Mouse (Mus musculus) embryonic facial prominence, embryonic 10.5 days (tissue): ENCODE data around the gene Gm20767. TPM values are rescaled to one million over a fixed set of nuclear protein-coding genes. Genes with fewer than 3 reads are reported as not detected.
"Not testable (repeated sequence)": the region's sequence is repeated elsewhere in the genome, so short reads cannot be mapped to it uniquely, and the experiment has no call there.

Source experiments
- DNase-seq: peaks from one replicate; pipeline ENCODE4 v3.0.0-alpha.2; 2017; ENCODE audit warnings: low spot score
- H3K27ac ChIP-seq: fragments of 300-500 bp; sonication (generic); replicated peaks from 2 replicates; pipeline ENCODE4 v1.5.1; 2016; ENCODE audit warnings: mild to moderate bottlenecking
- H3K27me3 ChIP-seq: fragments of 300-500 bp; sonication (generic); replicated peaks from 2 replicates; pipeline ENCODE4 v1.6.1; 2016; ENCODE audit warnings: low read depth, mild to moderate bottlenecking; ENCODE audit not compliant: poor library complexity, severe bottlenecking
- H3K36me3 ChIP-seq: fragments of 300-500 bp; sonication (generic); replicated peaks from 2 replicates; pipeline ENCODE4 v1.6.1; 2016; ENCODE audit warnings: mild to moderate bottlenecking, moderate library complexity
- H3K4me1 ChIP-seq: fragments of 300-500 bp; sonication (generic); 2 replicates; pipeline ENCODE4 v1.6.1; 2016
- H3K4me3 ChIP-seq: fragments of 300-500 bp; sonication (generic); 2 replicates; pipeline ENCODE4 v1.5.1; 2016; ENCODE audit warnings: mild to moderate bottlenecking, moderate library complexity
- H3K9me3 ChIP-seq: fragments of 300-500 bp; sonication (generic); 2 replicates; pipeline ENCODE4 v1.6.1; 2016; ENCODE audit warnings: mild to moderate bottlenecking
- WGBS: fragments of 180-500 bp; shearing (Covaris S2); methylation state at CpG from one replicate; pipeline ENCODE4 v1.1.7; 2016; 5-methylcytosine and 5-hydroxymethylcytosine counted together
- polyA plus RNA-seq: library from polyadenylated mRNA; unstranded; fragments of >200 nt; fragmentation: Nextera tagmentation; extraction: Ambion mirVana; gene quantifications from 2 replicates; pipeline ENCODE4 v1.2.1, GENCODE M21; 2016

Gene Gm20767
- polyA plus RNA-seq = not detected in 2 replicates

DNA sequence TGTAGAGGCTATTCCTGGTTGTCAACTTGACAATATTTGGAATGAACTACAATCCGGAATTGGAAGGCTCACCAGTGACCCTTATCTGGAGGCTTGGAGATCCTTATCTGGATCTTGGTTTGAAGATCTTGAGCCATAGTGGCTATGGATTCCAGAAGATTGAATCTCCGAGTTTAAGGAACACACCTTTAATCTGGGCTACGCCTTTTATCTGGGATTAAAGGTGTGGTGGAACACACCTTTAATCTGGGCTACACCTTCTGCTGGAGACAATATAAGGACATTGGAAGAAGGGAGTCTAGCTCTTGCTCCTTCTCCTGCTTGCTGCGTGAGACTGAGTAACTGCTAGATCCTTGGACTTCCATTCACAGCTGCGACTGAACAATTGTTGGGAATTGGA lies at the start of gene Gm20767:
Gene Gm20767, plus strand, starts transcription at position 301 of the 400 bp plus-strand sequence.
- not testable (repeated sequence) for H3K36me3 ChIP-seq, H3K4me1 ChIP-seq, H3K27me3 ChIP-seq, DNase-seq, H3K9me3 ChIP-seq, H3K4me3 ChIP-seq, H3K27ac ChIP-seq
- 88% methylated on average over 2 of the region's 5 CpGs for WGBS

DNA sequence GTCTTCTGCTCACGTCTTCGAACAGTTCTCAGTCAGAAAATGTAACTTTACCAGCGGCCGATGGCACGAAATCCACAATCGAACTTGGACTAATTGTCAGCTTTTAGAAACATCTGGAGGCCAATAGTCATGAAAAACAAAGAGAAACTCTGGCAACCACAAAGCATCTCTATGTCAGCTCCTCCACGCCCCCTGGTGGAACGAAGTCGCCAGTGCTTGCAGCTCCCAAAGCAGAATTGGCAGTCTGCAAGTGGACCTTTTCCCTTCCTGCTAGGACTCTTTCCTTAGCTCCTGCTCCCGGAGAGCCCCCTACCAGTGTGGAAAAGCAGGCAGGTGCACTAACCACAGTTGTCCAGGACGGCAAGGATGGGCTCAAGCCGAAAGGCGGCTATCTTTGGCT lies 47.1 kb upstream of the Gm20767 start:
- H3K4me1 ChIP-seq, H3K27ac ChIP-seq, H3K36me3 ChIP-seq, H3K27me3 ChIP-seq, H3K9me3 ChIP-seq, H3K4me3 ChIP-seq, DNase-seq: not testable (repeated sequence)
- no CpG with 5 or more reads among the region's 13 CpGs for WGBS

DNA sequence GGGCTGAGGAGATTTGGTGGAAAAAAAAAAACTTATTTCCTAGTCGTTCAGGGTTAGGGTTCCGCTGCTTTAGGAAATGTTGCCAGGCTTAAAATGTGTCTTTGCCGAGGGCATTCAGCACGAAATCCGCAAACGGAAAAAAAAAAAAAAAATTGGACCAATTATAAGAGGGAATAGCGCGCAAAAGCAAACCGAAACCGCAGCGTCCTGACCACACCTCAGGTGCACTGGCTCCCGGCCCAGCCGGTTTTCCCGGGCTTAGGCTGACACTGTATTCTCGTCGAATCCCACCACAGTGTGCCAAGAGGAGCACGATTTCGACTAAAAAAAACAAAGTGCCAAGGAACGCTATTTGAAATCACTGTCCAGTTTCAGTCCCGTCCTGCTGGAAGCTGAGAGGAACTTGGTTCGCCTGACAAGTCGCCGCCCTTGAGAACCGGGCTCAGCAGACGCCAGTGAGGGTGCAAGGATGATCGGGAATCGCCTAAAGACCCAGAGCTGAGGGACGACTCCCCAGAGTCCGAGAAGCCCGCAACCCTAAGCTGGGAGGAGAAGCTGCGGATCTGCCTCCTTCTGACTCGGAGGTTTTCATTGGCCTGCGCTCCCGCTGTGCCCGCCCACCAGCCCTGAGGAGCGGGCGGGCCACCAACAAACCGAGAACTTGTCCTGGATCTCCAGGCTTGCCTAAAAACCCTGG lies 43.7 kb upstream of the Gm20767 start:
- not testable (repeated sequence) for H3K36me3 ChIP-seq, H3K4me1 ChIP-seq, H3K9me3 ChIP-seq, H3K27ac ChIP-seq, H3K27me3 ChIP-seq, H3K4me3 ChIP-seq
- under 1% methylated on average over 26 of the region's 38 CpGs for WGBS
- DNase-seq = peak; percentile 24

DNA sequence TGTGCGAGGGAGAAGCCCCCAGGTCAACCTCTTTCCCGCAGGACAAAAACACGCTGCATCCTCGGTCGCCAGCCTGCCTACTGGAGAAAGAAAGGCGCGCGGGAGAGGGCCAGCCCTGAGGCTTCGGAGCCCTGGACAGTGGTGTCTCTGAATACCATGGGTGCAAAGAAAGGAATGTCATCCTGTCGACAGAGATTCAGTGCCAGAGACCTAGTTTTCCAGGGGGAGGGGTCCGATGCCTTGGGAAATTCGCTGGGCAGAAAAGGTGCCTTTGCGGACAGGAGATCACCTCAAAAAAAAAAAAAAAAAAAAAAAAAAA lies 43.1 kb upstream of the Gm20767 start:
- H3K4me3 ChIP-seq, H3K9me3 ChIP-seq, H3K36me3 ChIP-seq, H3K4me1 ChIP-seq, DNase-seq, H3K27ac ChIP-seq: not testable (repeated sequence)
- peaks cover 14% of the 10 kb centered on the region for H3K27me3 ChIP-seq
- WGBS = 1% methylated on average over 8 of the region's 13 CpGs

DNA sequence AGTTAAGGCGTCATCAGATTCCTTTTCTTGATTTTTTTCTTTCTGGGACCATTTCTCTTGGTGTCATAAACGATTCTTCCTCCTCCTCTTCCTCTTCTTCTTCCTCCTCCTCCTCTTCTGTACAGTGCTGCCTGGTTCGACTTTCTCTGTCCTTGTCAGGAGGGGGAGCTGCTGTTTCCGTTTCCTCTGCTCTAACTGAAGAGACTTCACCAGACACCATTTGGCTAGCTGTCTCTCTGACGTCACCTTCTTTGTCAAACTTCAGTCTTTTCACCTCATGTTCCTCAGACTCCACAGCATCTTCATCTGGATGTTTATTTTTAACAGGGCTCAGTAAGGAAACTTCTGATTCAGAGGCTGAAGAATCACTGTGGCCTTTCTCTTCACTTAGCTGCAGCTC lies 40.7 kb upstream of the Gm20767 start:
- H3K4me3 ChIP-seq, DNase-seq, H3K36me3 ChIP-seq, H3K27ac ChIP-seq, H3K9me3 ChIP-seq, H3K4me1 ChIP-seq: not testable (repeated sequence)
- H3K27me3 ChIP-seq = peaks cover 14% of the 10 kb centered on the region
- WGBS = no CpG with 5 or more reads among the region's 5 CpGs

DNA sequence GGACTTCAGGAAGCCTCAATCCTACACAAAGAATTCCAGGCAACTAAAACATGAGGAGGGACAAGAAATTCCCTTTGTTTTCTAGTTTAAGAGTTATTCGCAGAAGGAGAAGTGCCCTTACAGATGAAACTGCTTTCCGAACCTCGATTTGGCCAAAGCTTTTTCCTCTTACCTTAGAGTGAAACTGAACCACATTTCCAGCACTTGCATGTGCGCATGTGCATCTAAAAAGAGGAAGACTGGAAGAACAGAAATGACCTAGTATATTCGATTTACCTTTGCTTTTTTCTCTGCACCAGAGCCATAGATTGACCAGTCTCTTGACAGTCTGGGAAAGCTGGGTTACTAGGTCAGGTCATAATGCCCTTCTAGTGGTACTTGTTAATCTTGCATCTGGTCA lies 33.5 kb upstream of the Gm20767 start:
- not testable (repeated sequence) for H3K4me1 ChIP-seq, DNase-seq, H3K36me3 ChIP-seq, H3K27ac ChIP-seq, H3K9me3 ChIP-seq, H3K4me3 ChIP-seq, H3K27me3 ChIP-seq
- WGBS = no CpG with 5 or more reads among the region's 5 CpGs

DNA sequence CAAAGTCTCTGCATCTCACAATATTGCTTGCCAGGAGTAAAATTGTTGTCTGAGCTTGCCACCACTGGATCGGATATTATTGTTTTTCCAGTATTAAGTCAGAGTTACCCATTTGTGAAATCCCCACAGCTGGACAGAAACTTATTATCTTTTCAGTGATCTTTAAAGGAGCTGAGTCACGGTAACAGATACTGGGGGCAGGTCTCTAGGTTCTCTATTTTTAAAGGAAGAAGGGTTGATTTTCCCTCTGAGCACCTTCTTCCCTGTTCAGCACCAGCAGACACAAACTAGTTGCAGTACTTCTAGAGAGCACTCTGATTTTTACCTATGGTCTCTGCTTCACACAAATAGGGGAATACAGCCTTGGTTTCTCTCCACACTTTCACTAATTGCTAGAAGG lies 33.0 kb upstream of the Gm20767 start:
- not testable (repeated sequence) for H3K9me3 ChIP-seq, H3K36me3 ChIP-seq, H3K27ac ChIP-seq, H3K27me3 ChIP-seq, H3K4me1 ChIP-seq, DNase-seq, H3K4me3 ChIP-seq
- 73% methylated on average over 2 of the region's 2 CpGs for WGBS

DNA sequence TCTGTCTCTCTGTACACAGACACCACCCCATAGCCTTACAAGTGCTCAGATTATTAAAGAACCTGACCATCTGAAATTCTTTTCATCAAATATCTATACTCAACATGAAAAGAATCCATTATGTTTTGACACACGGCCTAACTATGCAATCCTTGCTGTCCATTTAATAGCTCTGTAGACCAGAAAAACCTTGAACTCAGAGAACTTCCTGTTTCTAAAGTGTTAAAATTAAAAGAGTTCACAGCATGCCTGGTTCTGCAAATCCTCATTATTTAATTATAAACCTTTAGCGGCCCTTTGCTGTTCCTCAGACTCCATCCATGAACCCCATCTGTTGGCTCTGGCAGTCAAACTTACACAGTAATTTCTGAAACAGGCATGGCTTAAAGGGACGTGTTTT lies 2.3 kb downstream of the Gm20767 start:
- not testable (repeated sequence) for H3K4me1 ChIP-seq, H3K36me3 ChIP-seq, H3K27me3 ChIP-seq, H3K4me3 ChIP-seq, H3K9me3 ChIP-seq, H3K27ac ChIP-seq, DNase-seq
- 80% methylated on average over 2 of the region's 3 CpGs for WGBS

DNA sequence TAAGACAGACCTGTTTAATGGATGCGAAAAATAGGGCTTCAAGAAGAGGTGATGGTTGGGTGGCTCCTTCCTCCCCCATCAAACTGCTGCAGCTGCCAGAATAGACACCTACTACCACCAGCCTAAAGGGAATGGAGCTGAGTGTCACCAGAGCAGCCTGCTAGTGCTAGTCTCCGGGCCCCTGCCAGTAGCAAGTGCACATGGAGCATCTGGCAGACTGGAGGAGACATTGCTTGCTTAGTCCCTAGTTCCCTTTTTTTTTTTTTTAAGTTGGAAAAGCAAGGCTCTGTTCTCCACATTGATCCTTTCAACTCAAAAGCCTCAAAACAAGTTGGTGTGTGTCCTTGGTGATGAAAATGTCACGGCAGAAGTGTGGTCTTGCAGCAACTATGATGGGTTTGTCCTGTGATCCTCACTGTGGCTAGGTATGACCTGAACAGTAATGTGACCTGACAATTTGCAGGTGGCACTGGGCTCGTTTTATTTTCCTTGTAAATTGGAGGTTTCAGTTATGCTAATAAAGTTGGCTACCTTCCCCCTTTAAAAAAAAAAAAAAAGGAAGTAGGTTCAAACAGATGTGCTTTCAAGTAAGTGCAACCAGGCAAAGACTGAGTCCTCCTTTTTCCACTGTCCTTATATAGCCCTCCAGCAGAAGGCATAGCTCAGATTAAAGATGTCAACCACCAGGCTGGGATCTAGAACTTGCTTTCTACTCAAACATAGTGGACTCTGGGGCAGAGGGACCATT lies 9.8 kb downstream of the Gm20767 start:
- H3K27me3 ChIP-seq, H3K27ac ChIP-seq, DNase-seq, H3K4me1 ChIP-seq, H3K4me3 ChIP-seq, H3K36me3 ChIP-seq, H3K9me3 ChIP-seq: not testable (repeated sequence)
- WGBS = 69% methylated on average over 3 of the region's 4 CpGs

DNA sequence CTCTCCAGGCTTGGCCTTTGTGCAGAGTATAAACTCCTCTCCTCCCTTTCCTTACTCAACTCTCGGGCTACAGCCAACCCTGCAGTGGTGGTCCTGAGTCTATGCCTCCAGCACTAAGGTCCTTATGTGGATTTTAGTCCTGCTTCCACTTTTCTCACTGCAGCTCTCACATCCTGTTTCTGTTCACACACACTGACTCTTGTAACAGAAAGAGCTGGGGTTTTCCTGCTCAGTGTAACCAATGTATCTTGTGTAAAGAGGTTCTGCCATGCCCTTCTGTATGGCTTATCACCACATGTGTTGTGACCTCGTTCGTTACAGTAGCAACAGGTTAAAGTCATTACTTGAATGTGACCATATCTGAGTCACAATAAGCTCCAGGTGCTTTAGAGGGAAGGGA lies 10.5 kb downstream of the Gm20767 start:
- not testable (repeated sequence) for H3K4me3 ChIP-seq, DNase-seq, H3K4me1 ChIP-seq, H3K27ac ChIP-seq, H3K27me3 ChIP-seq, H3K9me3 ChIP-seq, H3K36me3 ChIP-seq
- WGBS = 66% methylated on average over 3 of the region's 3 CpGs

DNA sequence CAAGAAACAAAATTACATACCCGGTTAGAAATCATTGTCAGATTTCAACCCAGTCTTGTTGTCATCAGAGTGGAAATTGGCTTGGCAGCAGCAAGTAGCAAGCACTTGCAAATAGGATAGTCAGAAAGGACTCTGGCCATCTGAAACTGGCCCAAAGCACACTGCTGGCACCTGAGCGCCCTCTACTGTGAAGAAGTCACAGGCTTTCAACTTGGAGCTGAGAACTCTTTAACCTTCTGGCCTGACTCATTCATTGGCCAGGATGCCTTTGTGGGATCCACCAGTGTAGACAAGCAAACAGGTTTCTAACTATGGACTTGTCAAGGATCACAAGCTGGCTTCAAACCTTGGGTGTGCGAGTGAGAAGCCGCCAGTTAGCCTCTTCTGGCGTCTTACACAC lies 28.3 kb downstream of the Gm20767 start:
- not testable (repeated sequence) for H3K27me3 ChIP-seq, H3K4me1 ChIP-seq, H3K27ac ChIP-seq, H3K9me3 ChIP-seq, H3K4me3 ChIP-seq, DNase-seq, H3K36me3 ChIP-seq
- WGBS = 56% methylated on average over 5 of the region's 5 CpGs

DNA sequence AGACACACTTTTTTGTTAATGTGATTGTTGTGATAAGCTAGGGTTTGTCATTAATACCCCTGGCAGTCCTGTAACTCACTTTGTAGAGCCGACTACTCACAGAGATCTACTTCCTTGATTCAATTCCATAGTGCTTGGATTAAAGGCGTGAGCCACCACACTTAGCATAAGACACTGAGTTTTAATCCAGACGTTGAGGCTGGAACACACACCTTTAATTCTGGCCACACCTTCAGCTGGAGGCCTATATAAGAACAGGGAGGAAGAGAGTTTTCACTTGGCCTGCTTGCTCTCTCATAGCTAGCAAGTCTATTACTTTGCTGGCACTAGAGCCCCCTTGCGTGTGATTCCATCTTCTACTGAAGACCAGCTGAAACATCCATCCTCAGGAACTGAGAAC lies 32.1 kb downstream of the Gm20767 start, which contains the start of gene Gm21818:
Gene Gm21818, plus strand, starts transcription at position 301 of the 400 bp plus-strand sequence.
- H3K9me3 ChIP-seq, H3K36me3 ChIP-seq, H3K4me3 ChIP-seq, H3K27me3 ChIP-seq, H3K4me1 ChIP-seq, H3K27ac ChIP-seq, DNase-seq: not testable (repeated sequence)
- 78% methylated on average over 4 of the region's 4 CpGs for WGBS

DNA sequence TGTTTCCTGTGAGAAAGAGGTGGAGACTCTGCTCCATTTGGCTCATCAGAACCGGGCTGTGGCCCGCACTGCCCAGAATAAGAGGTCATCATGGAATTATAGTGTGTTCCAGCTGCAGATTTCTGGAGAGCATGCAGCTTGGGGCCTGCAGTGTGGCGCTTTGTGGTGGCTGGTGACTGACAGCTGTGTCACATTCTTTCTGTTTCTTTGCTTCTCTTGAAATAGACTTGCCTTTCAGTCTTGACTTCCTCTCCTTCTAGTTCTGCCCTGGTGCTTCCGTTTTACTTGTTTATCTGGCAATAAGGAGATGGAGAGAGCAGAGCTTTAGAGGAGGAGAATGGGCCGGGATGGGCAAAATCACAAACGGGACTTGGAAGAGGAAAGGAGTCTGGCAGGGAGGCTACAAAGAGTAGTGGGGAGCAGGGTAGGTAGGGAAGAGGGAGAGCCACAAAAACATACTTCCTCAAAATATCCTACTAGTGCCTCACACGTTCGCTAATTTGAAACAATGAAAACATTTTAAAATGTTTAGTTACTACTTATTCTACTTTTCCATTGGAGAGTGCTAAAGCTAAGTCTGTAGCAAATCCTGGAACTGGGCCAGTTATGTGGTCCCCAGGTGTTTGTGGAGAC lies 56.3 kb downstream of the Gm20767 start:
- not testable (repeated sequence) for H3K4me1 ChIP-seq

More for the DNA sequence above, 56.3 kb downstream of the Gm20767 start:
- H3K27me3 ChIP-seq, H3K27ac ChIP-seq, H3K9me3 ChIP-seq, H3K36me3 ChIP-seq, DNase-seq, H3K4me3 ChIP-seq: not testable (repeated sequence)
- WGBS = 92% methylated on average over 7 of the region's 8 CpGs
